10 mouse cellular contexts compared by ENCODE assay signal in the genomic region with DNA sequence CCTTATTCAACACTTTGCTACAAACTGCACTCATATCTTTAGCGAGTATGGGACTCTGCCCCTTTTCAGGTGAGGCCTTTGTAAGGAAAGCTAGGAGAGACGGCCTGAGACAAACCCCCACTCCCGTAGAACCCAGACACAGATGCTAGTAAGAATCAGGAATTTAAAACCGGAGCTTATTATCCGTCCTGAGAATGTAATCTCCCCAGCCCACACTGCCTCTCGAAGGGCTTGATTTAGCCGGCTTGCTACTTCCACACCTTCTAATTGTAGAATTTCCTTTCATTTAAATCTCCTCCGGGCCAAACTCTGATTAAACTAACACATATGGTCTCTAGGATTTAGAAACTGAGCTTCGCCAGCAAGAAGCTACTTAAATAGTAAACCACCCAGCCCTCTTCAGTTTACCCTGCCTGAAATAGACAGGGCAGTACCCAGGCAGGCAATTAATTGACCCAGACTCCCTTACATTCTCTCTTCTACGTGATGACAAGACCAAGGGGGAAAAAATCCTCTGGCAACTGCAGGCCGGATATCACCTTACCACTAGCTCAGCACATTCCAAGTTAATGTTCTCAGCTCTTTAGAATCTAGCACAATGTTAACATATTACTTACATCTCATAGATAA.
A peak's percentile ranks its signal among the peaks of the same experiment; 100 is the strongest.
DNase-seq lines count a peak whose midpoint lies in the region.
"Had no signal": no experiment of that assay in that cellular context is flagged by ENCODE, and none has a peak within 500 bp of the region (broad histone marks: within the 10 kb centered on the region; RNA-seq: fewer than 3 reads in every experiment).

No protein-coding gene starts in this region.

- DNase-seq in embryo, embryonic 10 days (ENCODE audit: low spot score), result peak; percentile 13
- DNase-seq in embryo, embryonic 9.5 days (ENCODE audit: extremely low spot score), result no peak
- DNase-seq in kidney, postnatal 36 days, result peak; percentile 2 to 4
- no peak for DNase-seq in kidney, postnatal 10 days
- peak; percentile 14 to 63 for DNase-seq in frontal cortex, postnatal 36 days (ENCODE audit: low spot score in 2 of 2)
- peak; percentile 46 to 74 for DNase-seq in right cerebral cortex, postnatal 10 days (ENCODE audit: low spot score in 2 of 2)
- DNase-seq in lung, postnatal 10 days, result no peak
- DNase-seq in urinary bladder, postnatal 36 days (ENCODE audit: low spot score in 2 of 2), result no peak
- DNase-seq: cerebellum, postnatal 10 days; liver had no signal

Comparison
In these comparisons a context has a peak if more than half of its experiments do, and no peak if none do; other contexts are left out.
1. DNase-seq: peak in embryo, embryonic 10 days (single experiment), kidney, postnatal 36 days (2 of 2), frontal cortex, postnatal 36 days (2 of 2) and right cerebral cortex, postnatal 10 days (2 of 2); none in embryo, embryonic 9.5 days (single experiment), kidney, postnatal 10 days (single experiment), lung, postnatal 10 days (single experiment) and urinary bladder, postnatal 36 days (0 of 2).